Mouse (Mus musculus) c-Kit-positive CD71-positive TER-119-negative erythroid progenitor cells, embryonic 14.5 days (primary cell): ENCODE data around the gene Ssmem1.

Experiments used
- DNase-seq: peaks from one replicate; pipeline ENCODE4 v3.0.0-alpha.2; 2013; ENCODE audit warnings: low read depth

The Ssmem1 gene

GRCm38 (mm10) chr6:30554621-30555170 lies 45.0 kb downstream of the Ssmem1 start:
- no peak for DNase-seq

- DNase-seq, result no peak
These were observed 46.4 kb downstream of the Ssmem1 start for GRCm38 (mm10) chr6:30556080-30556479.

GRCm38 (mm10) chr6:30559726-30560125 lies 50.1 kb downstream of the Ssmem1 start:
- no peak for DNase-seq

- no peak for DNase-seq
These were observed 52.5 kb downstream of the Ssmem1 start for GRCm38 (mm10) chr6:30562132-30562531.

GRCm38 (mm10) chr6:30563575-30563974 lies 53.9 kb downstream of the Ssmem1 start:
- no peak for DNase-seq

GRCm38 (mm10) chr6:30564051-30564450 lies 54.4 kb downstream of the Ssmem1 start:
- no peak for DNase-seq

- no peak for DNase-seq
These were observed 58.4 kb downstream of the Ssmem1 start, which contains the start of gene Cpa4 for GRCm38 (mm10) chr6:30568069-30568468. Gene Cpa4, plus strand, starts transcription at chr6:30568369.

GRCm38 (mm10) chr6:30569331-30569730 lies 59.7 kb downstream of the Ssmem1 start:
- DNase-seq, result no peak
